Mouse (Mus musculus) megakaryocyte progenitor cell, adult 5-6 weeks (primary cell): ENCODE results near the gene Pcdh11x. TPM values are rescaled to one million over a fixed set of nuclear protein-coding genes. Genes with fewer than 3 reads are reported as not detected.

Experiments used
- total RNA-seq, 2 experiments: library from RNA; stranded (forward) in 1 of 2; stranded (reverse) in 1 of 2; fragments of 157-497, 149-512 nt in 1 of 2; fragments of 200-1000 nt in 1 of 2; gene quantifications; 2 replicates each; pipeline versions ENCODE4 v1.2.3 to v1.2.4; 2015 to 2017

Pcdh11x gene
- total RNA-seq, 2 experiments from 2014 or later: not detected

Other genes with a start within 250 kb of the Pcdh11x start
- not detected in 2 replicates for gene H2afb3, start 22.8 kb downstream of the Pcdh11x start, total RNA-seq (2015)
- not detected in 2 replicates for gene H2afb3, start 22.8 kb downstream of the Pcdh11x start, total RNA-seq (2017)